Mouse (Mus musculus): ENCODE measurements around the gene Tnk2. TPM values are rescaled to one million over a fixed set of nuclear protein-coding genes. Genes with fewer than 3 reads are reported as not detected.
A peak's percentile ranks its signal among the peaks of the same experiment; 100 is the strongest.

The Tnk2 gene
- 100 to 1,000 TPM; 112 TPM for total RNA-seq (2021)
- long read RNA-seq, experiment 1, full-length matches to known transcripts = 4 of 38 reads
- long read RNA-seq, experiment 1, partial matches to known transcripts = 23 of 38 reads
- long read RNA-seq, experiment 1, other reads (novel, unspliced or antisense) = 11 of 38 reads
- long read RNA-seq, experiment 2, full-length matches to known transcripts = 3 of 41 reads
- long read RNA-seq, experiment 2, partial matches to known transcripts = 33 of 41 reads
- long read RNA-seq, experiment 2, other reads (novel, unspliced or antisense) = 5 of 41 reads

- intact Hi-C loops (cut with DNase I) = loop anchor here (2.0 kb wide), 1 partner anchor 17 kb away; no protein-coding TSS in a partner anchor
- DNase-seq (ENCODE audit: low spot score in 2 of 2) = peak; percentile 81 to 85
These were observed at the start of gene Tnk2 for GRCm38 (mm10) chr16:32643661-32644061. Gene Tnk2, plus strand, starts transcription at chr16:32643874.

GRCm38 (mm10) chr16:32593916-32594315, 49.8 kb upstream of the Tnk2 start:
- intact Hi-C loops (cut with DNase I) = no loop called here
- DNase-seq (ENCODE audit: low spot score in 2 of 2) = no peak

- intact Hi-C loops (cut with DNase I) = no loop called here
- no peak for DNase-seq (ENCODE audit: low spot score in 2 of 2)
These were observed 49.0 kb upstream of the Tnk2 start for GRCm38 (mm10) chr16:32594701-32595100.

- DNase-seq (ENCODE audit: low spot score in 2 of 2) = no peak
- intact Hi-C loops (cut with DNase I) = no loop called here
These were observed 48.4 kb upstream of the Tnk2 start for GRCm38 (mm10) chr16:32595142-32595855.

GRCm38 (mm10) chr16:32597909-32598381, 45.7 kb upstream of the Tnk2 start:
- intact Hi-C loops (cut with DNase I) = no loop called here
- DNase-seq (ENCODE audit: low spot score in 2 of 2) = no peak

- DNase-seq (ENCODE audit: low spot score in 2 of 2) = no peak
- intact Hi-C loops (cut with DNase I) = no loop called here
These were observed 44.5 kb upstream of the Tnk2 start for GRCm38 (mm10) chr16:32599151-32599550.

GRCm38 (mm10) chr16:32602193-32602685, 41.4 kb upstream of the Tnk2 start:
- DNase-seq (ENCODE audit: low spot score in 2 of 2) = no peak
- intact Hi-C loops (cut with DNase I) = no loop called here

GRCm38 (mm10) chr16:32607562-32608343, 35.9 kb upstream of the Tnk2 start:
- intact Hi-C loops (cut with DNase I) = loop anchor here (2.0 kb wide), 2 partner anchors 91 to 101 kb away; no protein-coding TSS in a partner anchor
- DNase-seq (ENCODE audit: low spot score in 2 of 2) = no peak

GRCm38 (mm10) chr16:32608344-32608711, 35.3 kb upstream of the Tnk2 start:
- intact Hi-C loops (cut with DNase I) = loop anchor here (2.0 kb wide), 2 partner anchors 92 to 102 kb away; no protein-coding TSS in a partner anchor
- no peak for DNase-seq (ENCODE audit: low spot score in 2 of 2)

GRCm38 (mm10) chr16:32608712-32609400, 34.8 kb upstream of the Tnk2 start, which contains the start of gene Tfrc:
Gene Tfrc, plus strand, starts transcription at chr16:32608920.
- DNase-seq (ENCODE audit: low spot score in 2 of 2) = peak; percentile 96
- intact Hi-C loops (cut with DNase I) = loop anchor here (2.0 kb wide), 2 partner anchors 92 to 102 kb away; no protein-coding TSS in a partner anchor

- intact Hi-C loops (cut with DNase I) = loop anchor here (2.0 kb wide), 2 partner anchors 93 to 103 kb away; no protein-coding TSS in a partner anchor
- peak in 1 of 2 experiments; percentile 9 for DNase-seq (ENCODE audit: low spot score in 2 of 2)
These were observed 34.3 kb upstream of the Tnk2 start for GRCm38 (mm10) chr16:32609401-32609779.

- intact Hi-C loops (cut with DNase I) = no loop called here
- DNase-seq (ENCODE audit: low spot score in 2 of 2) = no peak
These were observed 33.0 kb upstream of the Tnk2 start for GRCm38 (mm10) chr16:32610460-32611255.

- intact Hi-C loops (cut with DNase I) = no loop called here
These were observed 31.6 kb upstream of the Tnk2 start for GRCm38 (mm10) chr16:32612052-32612451.

GRCm38 (mm10) chr16:32613269-32613834, 30.3 kb upstream of the Tnk2 start:
- intact Hi-C loops (cut with DNase I) = no loop called here
- DNase-seq (ENCODE audit: low spot score in 2 of 2) = no peak

More at GRCm38 (mm10) chr16:32612052-32612451, 31.6 kb upstream of the Tnk2 start:
- no peak for DNase-seq (ENCODE audit: low spot score in 2 of 2)

- intact Hi-C loops (cut with DNase I) = no loop called here
- DNase-seq (ENCODE audit: low spot score in 2 of 2) = no peak
These were observed 29.6 kb upstream of the Tnk2 start for GRCm38 (mm10) chr16:32614047-32614446.

GRCm38 (mm10) chr16:32618946-32619345, 24.7 kb upstream of the Tnk2 start:
- DNase-seq (ENCODE audit: low spot score in 2 of 2) = no peak
- intact Hi-C loops (cut with DNase I) = no loop called here

GRCm38 (mm10) chr16:32628140-32628539, 15.5 kb upstream of the Tnk2 start:
- intact Hi-C loops (cut with DNase I) = no loop called here
- DNase-seq (ENCODE audit: low spot score in 2 of 2) = no peak

GRCm38 (mm10) chr16:32632328-32632824, 11.3 kb upstream of the Tnk2 start:
- DNase-seq (ENCODE audit: low spot score in 2 of 2) = no peak
- intact Hi-C loops (cut with DNase I) = no loop called here
